Mouse (Mus musculus) mouse trophoblast stem cell (cell line): ENCODE measurements around the gene Ciao2a.

Source experiments
- in situ Hi-C, 2 experiments: fragments of 300-500 bp; cut with MseI, MboI; formaldehyde crosslinking; loops; 2 replicates in 1 of 2; 3 replicates in 1 of 2; pipeline ENCODE4 v1.15.1; 2025

Ciao2a gene

GRCm38 (mm10) chr9:66120106-66120505, 6.3 kb upstream of the Ciao2a start:
- in situ Hi-C loops, result no loop called here

- in situ Hi-C loops, result no loop called here
Observed at GRCm38 (mm10) chr9:66120945-66121344, 5.5 kb upstream of the Ciao2a start.

GRCm38 (mm10) chr9:66121421-66121820, 5.0 kb upstream of the Ciao2a start:
- in situ Hi-C loops, result no loop called here

- in situ Hi-C loops, result no loop called here
Observed at GRCm38 (mm10) chr9:66123648-66124047, 2.8 kb upstream of the Ciao2a start.

- in situ Hi-C loops, result no loop called here
Observed at GRCm38 (mm10) chr9:66124111-66124531, 2.3 kb upstream of the Ciao2a start.

GRCm38 (mm10) chr9:66124681-66125542, 1.5 kb upstream of the Ciao2a start:
- in situ Hi-C loops, result no loop called here

- in situ Hi-C loops, result no loop called here
Observed at GRCm38 (mm10) chr9:66125543-66126455, 612 bp upstream of the Ciao2a start.

GRCm38 (mm10) chr9:66127193-66127546, 759 bp downstream of the Ciao2a start:
- in situ Hi-C loops, result no loop called here

- in situ Hi-C loops, result no loop called here
Observed at GRCm38 (mm10) chr9:66127884-66128283, 1.5 kb downstream of the Ciao2a start.

GRCm38 (mm10) chr9:66131466-66131865, 5.1 kb downstream of the Ciao2a start:
- in situ Hi-C loops, result no loop called here

- in situ Hi-C loops, result no loop called here
Observed at GRCm38 (mm10) chr9:66135967-66136366, 9.6 kb downstream of the Ciao2a start.

- in situ Hi-C loops, result no loop called here
Observed at GRCm38 (mm10) chr9:66138193-66138592, 11.8 kb downstream of the Ciao2a start.

- in situ Hi-C loops, result no loop called here
Observed at GRCm38 (mm10) chr9:66142265-66142664, 15.9 kb downstream of the Ciao2a start.

- in situ Hi-C loops, result no loop called here
Observed at GRCm38 (mm10) chr9:66144248-66144647, 17.8 kb downstream of the Ciao2a start.

GRCm38 (mm10) chr9:66146141-66146540, 19.7 kb downstream of the Ciao2a start:
- in situ Hi-C loops, result no loop called here

GRCm38 (mm10) chr9:66152011-66152410, 25.6 kb downstream of the Ciao2a start:
- in situ Hi-C loops, result no loop called here

- in situ Hi-C loops, result no loop called here
Observed at GRCm38 (mm10) chr9:66153594-66153993, 27.2 kb downstream of the Ciao2a start.

- in situ Hi-C loops, result no loop called here
Observed at GRCm38 (mm10) chr9:66154013-66154412, 27.6 kb downstream of the Ciao2a start.

GRCm38 (mm10) chr9:66155534-66155933, 29.1 kb downstream of the Ciao2a start:
- in situ Hi-C loops, result no loop called here

- in situ Hi-C loops, result no loop called here
Observed at GRCm38 (mm10) chr9:66157958-66158830, 31.8 kb downstream of the Ciao2a start, which contains the start of gene Dapk2. Dapk2 (plus strand) TSS chr9:66158223.

- in situ Hi-C loops, result no loop called here
Observed at GRCm38 (mm10) chr9:66158885-66159430, 32.5 kb downstream of the Ciao2a start.
